Mouse (Mus musculus) Patski (cell line): ENCODE results near the gene Gpr162. TPM values are rescaled to one million over a fixed set of nuclear protein-coding genes. Genes with fewer than 3 reads are reported as not detected.
"Not testable (repeated sequence)": the region's sequence is repeated elsewhere in the genome, so short reads cannot be mapped to it uniquely, and the experiment has no call there.

Source experiments
- ATAC-seq: fragments of 100-300 bp; one replicate; pipeline ENCODE4 v1.8.0; 2021
- CTCF ChIA-PET: fragments of 350-600 bp; sonication (Branson Sonifier 250); formaldehyde crosslinking; loops from one replicate; lab custom pipeline; 2022; ENCODE audit warnings: inconsistent platforms; lab: Charles Lee
- POLR2A ChIA-PET: fragments of 350-600 bp; sonication (Branson Sonifier 250); formaldehyde crosslinking; loops from one replicate; lab custom pipeline; 2022; ENCODE audit warnings: antibody characterized with exemption, inconsistent platforms; lab: Charles Lee
- DNase-seq: peaks from one replicate; pipeline ENCODE4 v3.0.0-alpha.2; 2011; ENCODE audit warnings: low read depth, low spot score
- H3K27me3 ChIP-seq: fragments of 371-371 bp; one replicate; pipeline ENCODE4 v1.5.1; 2021
- CTCF ChIP-seq: fragments of 100-300 bp; IDR thresholded peaks from one replicate; pipeline ENCODE4 v1.5.1; 2021
- in situ Hi-C: fragments of 300-500 bp; cut with MboI; formaldehyde crosslinking; loops from 3 replicates; pipeline ENCODE4 v1.11.1; 2018; ENCODE audit warnings: low pct_unique_long_range_greater_than_20kb, mixed read lengths
- polyA plus RNA-seq: library from polyadenylated mRNA; unstranded; gene quantifications from one replicate; pipeline ENCODE4 v1.2.3, GENCODE M21; 2021

Gene Gpr162
- polyA plus RNA-seq, 1 experiment from 2014 or later: 10.3 TPM

DNA sequence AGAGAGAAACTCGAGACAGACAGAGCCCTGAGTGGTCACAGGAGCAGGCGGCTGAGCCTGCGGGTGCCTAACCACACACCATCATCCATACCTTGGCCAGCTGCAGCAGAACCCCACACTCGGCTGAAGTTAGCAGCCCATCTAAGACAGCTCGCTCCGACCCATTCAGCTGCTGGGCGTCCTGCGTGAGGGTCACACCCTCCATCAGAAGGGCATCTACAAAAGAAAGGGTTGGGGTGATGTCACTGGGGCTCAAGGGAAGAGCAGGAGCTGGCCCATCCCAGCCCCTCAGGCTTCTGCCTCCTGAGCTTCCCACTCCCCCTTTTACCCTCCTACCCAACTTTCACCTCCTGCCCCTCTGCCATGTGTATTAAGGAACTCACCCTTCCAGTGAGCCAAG lies 13.2 kb downstream of the Gpr162 start:
- ATAC-seq: no peak
- in situ Hi-C loops: no loop called here
- ChIA-PET CTCF (interaction anchor here (1.3 to 1.5 kb wide), 2 partner anchors 10 to 17 kb away, joined by 4 to 5 read pairs; no protein-coding TSS in a partner anchor), POLR2A (no interaction called here)
- no peak for DNase-seq
- H3K27me3 ChIP-seq: no peaks in the 10 kb centered on the region
- TF ChIP-seq CTCF: no peak

GRCm38 (mm10) chr6:124847305-124847704 lies 16.5 kb downstream of the Gpr162 start:
- ChIA-PET CTCF (interaction anchor here (0.6 to 1.9 kb wide), 12 partner anchors 9 to 146 kb away, joined by 3 to 15 read pairs (median 3); partner anchors contain the start of genes Cdca3 and Usp5), POLR2A (interaction anchor here (0.7 kb wide), 2 partner anchors 38 to 57 kb away, joined by 3 read pairs; no protein-coding TSS in a partner anchor)
- no peaks in the 10 kb centered on the region for H3K27me3 ChIP-seq
- in situ Hi-C loops: no loop called here
- DNase-seq (no peak), ATAC-seq (no peak)
- no peak for TF ChIP-seq CTCF

DNA sequence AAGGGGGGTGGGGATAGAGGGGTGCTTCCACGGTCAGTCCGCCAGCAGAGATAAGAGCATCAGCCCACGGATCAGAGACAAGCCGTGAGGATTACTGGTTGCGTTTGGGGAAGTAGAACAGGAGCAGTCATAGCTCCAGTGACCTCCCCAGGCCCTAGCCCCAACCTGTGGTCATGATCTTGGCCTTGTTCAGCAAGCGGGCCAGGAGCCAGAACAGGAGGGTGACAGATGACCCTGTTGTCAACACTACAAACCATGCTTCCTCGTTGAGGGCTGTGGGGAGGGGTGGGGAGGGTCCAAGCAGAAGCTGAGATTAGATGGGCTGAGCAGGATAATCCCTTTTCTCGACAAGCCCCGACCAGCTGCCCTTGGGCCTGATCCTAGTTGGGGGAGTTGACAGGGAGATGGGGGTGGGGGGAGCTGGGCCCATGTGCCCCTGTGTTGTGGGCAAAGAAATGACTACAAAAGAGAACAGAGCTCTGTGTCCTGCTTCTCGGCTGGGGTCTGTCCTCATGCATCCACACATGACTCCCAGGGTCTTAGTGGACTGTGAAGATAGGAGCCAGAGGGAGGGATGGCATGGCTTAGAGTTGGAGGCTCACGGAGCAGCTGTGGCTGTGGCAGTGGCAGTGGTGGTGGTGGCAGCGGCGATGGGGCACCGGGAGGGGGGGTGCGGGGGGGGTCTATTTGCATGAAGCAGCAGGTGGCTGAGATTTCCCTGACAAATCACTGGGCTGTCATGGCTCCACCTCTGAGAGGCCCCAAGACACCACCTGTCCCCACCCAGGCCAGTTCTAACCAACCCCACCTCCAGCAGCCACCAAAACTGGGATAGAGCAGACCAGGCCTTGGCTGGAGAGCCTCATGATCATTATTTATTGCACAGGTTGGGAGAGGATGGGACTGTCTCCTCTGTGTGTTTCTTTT lies 23.3 kb downstream of the Gpr162 start, which contains the start of gene Gnb3:
Gene Gnb3 (minus strand): TSS at position 35 of the 927 bp plus-strand sequence.
- no peak for TF ChIP-seq CTCF
- H3K27me3 ChIP-seq: no peaks in the 10 kb centered on the region
- DNase-seq: no peak
- ChIA-PET POLR2A (interaction anchor here (0.7 kb wide), 1 partner anchor 267 kb away, joined by 3 read pairs; no protein-coding TSS in a partner anchor), CTCF (no interaction called here)
- in situ Hi-C loops: no loop called here
- ATAC-seq: no peak

DNA sequence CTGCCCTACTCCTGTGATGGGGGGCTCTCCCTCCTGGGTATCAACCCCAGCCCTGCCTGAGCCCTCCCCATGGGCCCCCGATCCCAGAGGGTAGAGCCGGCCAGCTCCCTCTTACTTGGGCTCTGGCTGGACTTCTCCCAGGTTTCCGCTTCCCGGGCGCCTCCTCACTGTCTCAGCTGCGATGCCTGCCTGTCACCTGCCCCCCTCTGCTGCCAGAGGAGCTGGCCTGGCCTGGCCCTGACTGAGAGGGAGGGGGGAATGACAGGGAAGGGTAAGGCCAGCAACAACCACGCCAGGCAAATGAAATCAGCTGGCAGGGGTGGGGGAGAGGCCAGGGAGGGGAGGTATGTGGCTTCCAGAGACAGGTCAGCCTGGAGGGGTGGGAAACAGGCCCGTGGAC lies 24.0 kb downstream of the Gpr162 start:
- CTCF ChIA-PET: interaction anchor here (1.4 kb wide), 1 partner anchor 10 kb away, joined by 3 read pairs; the partner anchor contains the start of gene Cdca3
- ATAC-seq: no peak
- in situ Hi-C loops: no loop called here
- no peak for DNase-seq
- no peak for TF ChIP-seq CTCF
- POLR2A ChIA-PET: interaction anchor here (0.7 kb wide), 1 partner anchor 266 kb away, joined by 3 read pairs; no protein-coding TSS in a partner anchor
- H3K27me3 ChIP-seq: no peaks in the 10 kb centered on the region

DNA sequence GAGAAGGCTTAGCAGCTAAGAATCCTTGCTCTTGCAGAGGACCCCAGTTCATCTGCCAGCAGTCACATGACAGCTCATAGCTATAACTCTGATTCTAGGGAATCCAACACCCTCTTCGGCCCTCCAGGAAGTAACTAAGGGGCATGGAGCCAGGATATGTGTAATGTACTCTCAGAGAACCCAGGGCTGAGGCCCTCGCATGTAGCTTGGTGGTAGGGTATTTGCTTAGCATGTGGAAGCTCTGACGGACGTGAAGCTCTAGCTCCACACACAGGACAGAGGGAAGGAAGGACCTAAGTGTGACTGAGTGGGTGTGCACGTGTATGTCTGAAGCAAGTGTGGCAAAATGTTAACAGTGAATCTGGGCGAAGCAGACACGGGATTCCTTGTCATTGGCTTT lies 27.4 kb downstream of the Gpr162 start:
- ChIA-PET CTCF (interaction anchor here (3.0 kb wide), 1 partner anchor 11 kb away, joined by 15 read pairs; no protein-coding TSS in a partner anchor), POLR2A (no interaction called here)
- DNase-seq: no peak
- TF ChIP-seq CTCF: no peak
- ATAC-seq: no peak
- H3K27me3 ChIP-seq: no peaks in the 10 kb centered on the region
- in situ Hi-C loops: no loop called here

DNA sequence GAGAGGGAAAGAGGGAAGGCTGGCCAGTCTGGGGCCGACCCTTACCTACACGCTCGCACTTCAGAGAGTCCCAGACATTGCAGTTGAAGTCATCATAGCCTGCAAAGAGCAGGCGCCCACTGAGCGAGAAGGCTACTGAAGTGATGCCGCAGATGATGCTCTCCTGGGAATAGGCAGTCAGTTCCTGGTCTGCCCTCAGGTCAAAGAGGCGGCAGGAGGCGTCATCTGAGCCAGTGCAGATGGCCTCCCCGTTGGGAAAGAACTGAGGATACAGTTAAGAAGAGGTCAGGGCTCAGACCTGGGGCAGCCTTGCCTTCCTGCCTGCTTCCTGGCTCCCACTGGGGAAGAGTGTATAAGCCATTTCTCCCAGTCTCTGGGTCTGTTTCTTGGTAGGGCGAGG lies 28.3 kb downstream of the Gpr162 start:
- ChIA-PET CTCF (no interaction called here), POLR2A (no interaction called here)
- TF ChIP-seq CTCF: no peak
- H3K27me3 ChIP-seq: no peaks in the 10 kb centered on the region
- DNase-seq: no peak
- no peak for ATAC-seq
- in situ Hi-C loops: no loop called here

- no peak for TF ChIP-seq CTCF
- no peak for DNase-seq
- in situ Hi-C loops: no loop called here
- no peaks in the 10 kb centered on the region for H3K27me3 ChIP-seq
- POLR2A ChIA-PET: no interaction called here
- ATAC-seq: no peak
- CTCF ChIA-PET: no interaction called here
These were observed 29.2 kb downstream of the Gpr162 start for GRCm38 (mm10) chr6:124834512-124835081.

DNA sequence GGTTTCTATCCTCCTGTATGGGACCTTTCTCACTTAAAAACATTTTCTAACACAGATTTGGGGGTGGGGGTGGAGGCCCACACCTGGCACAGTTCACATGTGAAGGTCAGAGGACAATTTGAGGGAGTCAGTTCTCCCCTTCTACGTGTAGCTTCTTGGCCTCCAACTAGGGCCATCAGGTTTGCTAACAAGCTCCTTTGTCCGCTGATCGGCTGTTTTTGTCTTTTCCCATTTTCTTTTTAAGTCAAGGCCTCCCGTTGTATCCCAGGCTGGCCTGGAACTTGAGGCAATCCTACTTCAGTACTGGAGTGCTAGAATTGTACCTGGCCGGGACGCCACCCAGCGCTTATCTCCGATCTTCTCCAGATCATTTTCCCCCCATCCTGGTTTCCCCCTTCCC lies 32.1 kb downstream of the Gpr162 start:
- TF ChIP-seq CTCF: no peak
- POLR2A ChIA-PET: interaction anchor here (1.2 to 1.3 kb wide), 2 partner anchors 22 to 24 kb away, joined by 3 read pairs; partner anchors contain the start of gene Spsb2
- CTCF ChIA-PET: interaction anchor here (2.4 kb wide), 1 partner anchor 215 kb away, joined by 5 read pairs; no protein-coding TSS in a partner anchor

DNA sequence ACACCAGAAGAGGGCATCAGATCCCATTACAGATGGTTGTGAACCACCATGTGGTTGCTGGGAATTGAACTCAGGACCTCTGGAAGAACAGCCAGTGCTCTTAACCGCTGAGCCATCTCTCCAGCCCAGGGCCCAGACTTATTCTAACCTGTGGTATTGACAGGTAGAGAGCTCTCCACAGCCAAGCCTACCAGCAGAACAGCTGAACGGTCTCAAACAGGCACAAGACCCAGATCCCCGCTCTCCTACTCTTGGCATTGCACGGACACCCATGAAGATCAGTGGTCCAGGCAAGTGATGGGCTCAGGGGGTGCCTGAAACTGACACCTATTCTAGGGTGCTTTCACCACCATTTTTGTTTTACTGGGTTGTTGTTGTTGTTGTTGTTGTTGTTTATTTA lies 32.6 kb downstream of the Gpr162 start:
- DNase-seq, in situ Hi-C loops, H3K27me3 ChIP-seq, ATAC-seq: not testable (repeated sequence)
- CTCF ChIA-PET: interaction anchor here (2.4 kb wide), 1 partner anchor 215 kb away, joined by 5 read pairs; no protein-coding TSS in a partner anchor
- POLR2A ChIA-PET: interaction anchor here (1.2 to 3.9 kb wide), 2 partner anchors 20 to 23 kb away, joined by 3 to 27 read pairs; partner anchors contain the start of gene Spsb2

More for the DNA sequence above, 32.1 kb downstream of the Gpr162 start:
- in situ Hi-C loops: no loop called here
- DNase-seq (no peak), ATAC-seq (no peak)
- no peaks in the 10 kb centered on the region for H3K27me3 ChIP-seq
